Mouse (Mus musculus): ENCODE data around the gene Osgepl1. TPM values are rescaled to one million over a fixed set of nuclear protein-coding genes. Genes with fewer than 3 reads are reported as not detected.
"Not testable (repeated sequence)": the region's sequence is repeated elsewhere in the genome, so short reads cannot be mapped to it uniquely, and the experiment has no call there.

Osgepl1 gene
- polyA plus RNA-seq, 1 experiment from 2014 or later = 22.4 TPM

DNA sequence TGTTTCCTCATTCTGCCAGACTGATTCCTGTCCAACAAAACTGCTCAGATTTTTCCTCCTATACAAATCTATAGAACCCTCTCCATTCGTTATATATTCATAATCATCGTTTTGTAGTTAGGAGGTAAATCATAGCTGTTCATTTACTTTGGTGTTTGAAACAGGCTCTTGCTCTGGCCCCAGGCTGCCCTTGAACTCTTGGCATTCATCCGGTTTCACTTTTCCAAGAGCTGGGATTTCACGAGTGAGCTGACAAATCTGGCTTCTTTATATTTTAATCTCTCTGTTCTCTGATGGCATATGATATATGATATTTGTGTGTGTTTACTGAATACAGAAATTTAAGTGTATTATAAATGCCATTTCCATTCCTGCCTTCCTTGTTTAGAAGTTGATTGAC, 12.9 kb upstream of the Osgepl1 start:
- Histone ChIP-seq H3K4me2 (ENCODE audit: low read length) (no peak overlapping the region), H3K36me3 (ENCODE audit: insufficient read depth, low read length) (no peaks in the 10 kb centered on the region), H3K27me3 (ENCODE audit: insufficient read depth, low read length) (no peaks in the 10 kb centered on the region), H3K9ac (ENCODE audit: low read depth, low read length) (no peak overlapping the region), H3K9me3 (replicated peaks; ENCODE audit: low read length) (no peaks in the 10 kb centered on the region), H3K27ac (no peak overlapping the region), H3K4me1 (replicated peaks; ENCODE audit: insufficient read depth, low read length) (no peaks in the 10 kb centered on the region), H3K4me3 (replicated peaks; ENCODE audit: low read depth, low read length) (no peak overlapping the region)
- ATAC-seq (replicated peaks; ENCODE audit: low FRiP score, low read depth) = no peak
- TF ChIP-seq CTCF (IDR thresholded peaks at IDR 0.05; ENCODE audit: low read depth) = no peak
- WGBS = 82% methylated on average over 4 of the region's 4 CpGs
- DNase-seq (ENCODE audit: low spot score) = no peak

DNA sequence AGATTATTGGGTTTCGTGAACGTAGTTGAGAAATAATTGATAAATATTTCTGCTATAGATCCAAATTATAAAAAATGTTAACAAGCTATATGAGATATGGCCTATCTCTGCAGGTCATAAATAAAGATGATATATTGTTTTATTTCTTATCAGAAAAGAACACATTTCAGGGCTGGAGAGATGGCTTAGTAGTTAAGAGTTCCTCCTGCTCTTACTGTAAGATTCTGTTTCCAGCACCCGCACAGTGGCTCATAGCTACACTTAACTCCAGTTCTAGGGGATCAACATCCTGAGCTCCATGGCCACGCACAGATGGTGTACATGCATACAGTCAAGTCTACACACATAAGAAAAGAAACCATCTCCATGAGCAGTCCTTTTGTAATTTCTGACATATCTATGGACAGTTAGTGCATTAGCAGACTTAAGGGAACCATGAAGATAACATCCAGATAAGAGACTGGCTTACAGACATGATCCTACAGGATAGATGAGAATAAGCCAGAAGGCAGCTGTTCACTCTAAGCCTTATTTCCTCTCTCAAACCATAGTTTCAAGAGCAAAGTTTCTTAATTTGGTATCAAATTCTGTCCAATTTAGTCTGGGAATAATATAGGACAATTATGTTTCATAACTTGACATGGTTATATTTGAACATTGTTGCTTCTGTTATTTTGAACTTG, 8.4 kb downstream of the Osgepl1 start:
- no peaks in the 10 kb centered on the region for H3K27me3 ChIP-seq (ENCODE audit: insufficient read depth, low read length)
- H3K9me3 ChIP-seq (replicated peaks; ENCODE audit: low read length) = no peaks in the 10 kb centered on the region
- H3K4me3 ChIP-seq (replicated peaks; ENCODE audit: low read depth, low read length) = no peak overlapping the region

DNA sequence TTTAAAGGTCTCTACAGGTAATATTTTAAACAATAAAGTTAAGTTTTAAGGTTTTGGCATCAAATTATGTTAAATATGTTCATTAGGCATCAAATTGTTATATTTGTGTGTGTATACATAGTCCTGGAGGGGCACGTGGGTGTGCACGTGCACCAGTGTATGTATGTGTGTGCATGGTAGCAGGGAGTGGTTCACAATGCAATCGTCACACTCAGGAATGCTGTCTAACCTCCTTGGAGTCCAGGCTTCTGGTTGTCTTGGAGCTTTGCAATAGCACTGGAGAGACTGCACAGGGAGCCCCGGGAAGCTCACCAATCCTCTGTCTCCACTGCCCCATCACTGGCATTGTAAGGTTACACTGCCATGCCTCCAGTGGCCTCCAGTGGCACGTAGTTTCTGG, 9.8 kb downstream of the Osgepl1 start:
- DNase-seq (ENCODE audit: low spot score) (no peak), ATAC-seq (replicated peaks; ENCODE audit: low FRiP score, low read depth) (no peak)
- H3K27me3 ChIP-seq (ENCODE audit: insufficient read depth, low read length) = no peaks in the 10 kb centered on the region
- H3K36me3 ChIP-seq (ENCODE audit: insufficient read depth, low read length) = no peaks in the 10 kb centered on the region
- no peak overlapping the region for H3K4me3 ChIP-seq (replicated peaks; ENCODE audit: low read depth, low read length)
- H3K27ac ChIP-seq = no peak overlapping the region
- no peak overlapping the region for H3K9ac ChIP-seq (ENCODE audit: low read depth, low read length)
- no peaks in the 10 kb centered on the region for H3K9me3 ChIP-seq (replicated peaks; ENCODE audit: low read length)
- no peaks in the 10 kb centered on the region for H3K4me1 ChIP-seq (replicated peaks; ENCODE audit: insufficient read depth, low read length)
- H3K4me2 ChIP-seq (ENCODE audit: low read length) = no peak overlapping the region
- WGBS = 93% methylated on average over 5 of the region's 5 CpGs
- no peak for TF ChIP-seq CTCF (IDR thresholded peaks at IDR 0.05; ENCODE audit: low read depth)

More for the DNA sequence above, 8.4 kb downstream of the Osgepl1 start:
- no peak overlapping the region for H3K4me2 ChIP-seq (ENCODE audit: low read length)
- DNase-seq (ENCODE audit: low spot score) = no peak
- ATAC-seq (replicated peaks; ENCODE audit: low FRiP score, low read depth) = no peak
- H3K9ac ChIP-seq (ENCODE audit: low read depth, low read length) = no peak overlapping the region
- TF ChIP-seq CTCF (IDR thresholded peaks at IDR 0.05; ENCODE audit: low read depth) = no peak
- no peak overlapping the region for H3K27ac ChIP-seq
- H3K4me1 ChIP-seq (replicated peaks; ENCODE audit: insufficient read depth, low read length) = no peaks in the 10 kb centered on the region
- no peaks in the 10 kb centered on the region for H3K36me3 ChIP-seq (ENCODE audit: insufficient read depth, low read length)
- 95% methylated on average over 4 of the region's 4 CpGs for WGBS

DNA sequence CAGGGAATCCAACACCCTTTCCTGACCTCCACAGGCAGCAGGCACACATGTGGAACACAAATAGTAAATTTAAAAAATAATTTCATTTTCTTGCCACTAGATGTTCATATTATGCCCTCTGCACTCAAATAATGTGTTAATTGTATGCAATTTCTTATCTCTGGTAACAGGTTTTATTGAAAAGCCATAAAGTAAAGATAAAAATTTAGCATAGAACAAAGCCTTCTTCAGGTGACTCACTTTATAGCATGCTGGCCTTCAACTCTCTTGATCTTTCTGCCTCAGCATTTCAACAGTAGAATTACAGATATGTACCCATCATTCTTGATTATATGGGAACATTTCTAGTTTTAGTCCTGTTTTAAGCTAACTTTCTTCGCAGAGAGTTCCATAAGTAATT, 10.9 kb downstream of the Osgepl1 start:
- no peak overlapping the region for H3K9ac ChIP-seq (ENCODE audit: low read depth, low read length)
- TF ChIP-seq CTCF (IDR thresholded peaks at IDR 0.05; ENCODE audit: low read depth) = no peak
- DNase-seq (ENCODE audit: low spot score) = no peak
- H3K4me3 ChIP-seq (replicated peaks; ENCODE audit: low read depth, low read length) = no peak overlapping the region
- no peaks in the 10 kb centered on the region for H3K36me3 ChIP-seq (ENCODE audit: insufficient read depth, low read length)
- no peaks in the 10 kb centered on the region for H3K27me3 ChIP-seq (ENCODE audit: insufficient read depth, low read length)
- WGBS = 92% methylated on average over 1 of the region's 1 CpGs
- H3K4me1 ChIP-seq (replicated peaks; ENCODE audit: insufficient read depth, low read length) = no peaks in the 10 kb centered on the region
- H3K9me3 ChIP-seq (replicated peaks; ENCODE audit: low read length) = no peaks in the 10 kb centered on the region
- no peak overlapping the region for H3K4me2 ChIP-seq (ENCODE audit: low read length)
- H3K27ac ChIP-seq = no peak overlapping the region
- no peak for ATAC-seq (replicated peaks; ENCODE audit: low FRiP score, low read depth)

DNA sequence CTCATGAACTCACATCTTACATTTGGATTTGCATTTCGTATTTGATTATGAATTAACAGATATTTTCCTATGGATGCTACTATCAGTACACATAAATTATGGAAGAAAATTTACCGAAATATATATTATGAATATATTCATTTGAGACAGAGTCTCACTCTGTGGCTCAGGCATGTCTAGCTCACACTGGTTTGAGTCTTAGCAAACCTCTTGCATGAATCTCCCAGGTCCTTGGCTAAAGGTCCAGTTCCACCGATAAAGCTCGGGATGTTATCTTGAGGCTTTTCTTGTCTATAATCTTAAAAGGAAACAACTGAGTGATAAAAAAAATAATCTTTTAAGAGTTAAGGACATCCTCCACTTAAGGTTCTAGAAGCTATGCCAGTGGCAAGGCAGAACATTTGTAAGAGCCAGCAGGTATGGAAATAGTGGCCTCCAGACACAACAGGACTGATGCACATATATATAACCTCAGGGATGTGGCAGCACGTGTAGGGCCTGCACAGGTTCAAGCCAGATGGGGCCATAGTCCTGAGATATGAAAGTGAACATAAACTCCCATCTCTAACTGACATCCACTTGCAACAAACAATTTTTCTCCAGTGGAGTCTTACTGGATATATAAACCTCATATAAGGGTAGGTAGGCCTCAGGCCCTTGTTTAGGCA, 11.5 kb downstream of the Osgepl1 start:
- WGBS = 94% methylated on average over 5 of the region's 5 CpGs
- Histone ChIP-seq H3K4me3 (replicated peaks; ENCODE audit: low read depth, low read length) (no peak overlapping the region), H3K27ac (no peak overlapping the region), H3K27me3 (ENCODE audit: insufficient read depth, low read length) (no peaks in the 10 kb centered on the region), H3K9me3 (replicated peaks; ENCODE audit: low read length) (no peaks in the 10 kb centered on the region), H3K4me1 (replicated peaks; ENCODE audit: insufficient read depth, low read length) (no peaks in the 10 kb centered on the region), H3K9ac (ENCODE audit: low read depth, low read length) (no peak overlapping the region), H3K36me3 (ENCODE audit: insufficient read depth, low read length) (no peaks in the 10 kb centered on the region), H3K4me2 (ENCODE audit: low read length) (no peak overlapping the region)
- ATAC-seq (replicated peaks; ENCODE audit: low FRiP score, low read depth) (no peak), DNase-seq (ENCODE audit: low spot score) (no peak)
- TF ChIP-seq CTCF (IDR thresholded peaks at IDR 0.05; ENCODE audit: low read depth) = no peak

DNA sequence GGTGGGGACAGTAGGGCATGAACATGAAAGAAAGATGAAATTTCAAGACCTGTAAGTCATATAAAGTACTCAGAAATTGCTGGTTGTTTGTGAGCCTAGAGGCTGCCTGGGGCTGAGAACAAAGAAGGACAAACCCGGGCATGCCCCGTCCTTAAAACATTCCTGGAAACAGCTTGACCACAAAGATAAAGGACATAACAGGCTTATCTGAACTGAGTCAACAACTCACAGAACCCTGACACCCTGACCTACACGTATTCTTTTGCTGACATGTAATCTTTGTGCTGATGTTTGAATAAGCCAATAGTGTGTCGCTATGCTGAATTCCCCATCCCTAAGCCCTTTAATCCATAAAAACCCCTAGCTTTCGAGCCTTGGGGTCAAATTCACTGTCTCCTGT, 20.1 kb downstream of the Osgepl1 start:
- H3K4me2 ChIP-seq (ENCODE audit: low read length); H3K4me1 ChIP-seq (replicated peaks; ENCODE audit: insufficient read depth, low read length); DNase-seq (ENCODE audit: low spot score); H3K27ac ChIP-seq; H3K27me3 ChIP-seq (ENCODE audit: insufficient read depth, low read length); ATAC-seq (replicated peaks; ENCODE audit: low FRiP score, low read depth); H3K36me3 ChIP-seq (ENCODE audit: insufficient read depth, low read length); H3K9me3 ChIP-seq (replicated peaks; ENCODE audit: low read length); H3K4me3 ChIP-seq (replicated peaks; ENCODE audit: low read depth, low read length); H3K9ac ChIP-seq (ENCODE audit: low read depth, low read length): not testable (repeated sequence)
- WGBS = 76% methylated on average over 5 of the region's 5 CpGs
